Mouse (Mus musculus): Measurements from ENCODE around the gene Fbxl14. TPM values are rescaled to one million over a fixed set of nuclear protein-coding genes. Genes with fewer than 3 reads are reported as not detected.

The Fbxl14 gene
- polyA plus RNA-seq, 2 experiments = 3.9 to 16.3 TPM

DNA sequence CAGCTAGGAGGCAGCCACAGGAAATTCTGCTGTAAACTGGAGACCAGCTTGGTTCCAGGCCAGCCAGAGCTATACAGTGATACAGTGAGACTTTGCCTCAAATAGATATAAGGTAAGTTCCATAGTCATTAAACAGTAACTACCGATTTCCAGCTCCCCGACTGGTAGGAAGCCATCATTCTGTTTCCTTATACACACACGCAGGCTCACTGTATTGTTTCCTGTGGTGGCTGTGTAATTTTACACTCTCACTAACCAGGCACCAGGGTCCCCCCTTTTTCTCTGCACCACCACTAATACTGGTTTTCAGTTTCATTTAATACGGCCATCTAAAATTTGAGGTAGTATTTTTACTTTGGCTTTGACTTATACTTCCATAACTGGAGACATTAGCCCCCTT lies 5.5 kb upstream of the Fbxl14 start:
- ATAC-seq (ENCODE audit: insufficient read depth) (no peak), DNase-seq (ENCODE audit: low read depth in 3 of 3, low spot score in 3 of 3) (no peak)
- H3K9ac ChIP-seq (replicated peaks) = no peak overlapping the region
- H3K4me2 ChIP-seq (ENCODE audit: low read depth) = no peak overlapping the region
- H3K4me3 ChIP-seq (ENCODE audit: insufficient read depth in 1 of 2, low read depth in 2 of 2, low read length in 2 of 2) = no peak overlapping the region
- no peak overlapping the region for H3K27ac ChIP-seq
- TF ChIP-seq CTCF (IDR thresholded peaks at IDR 0.05; ENCODE audit: low read depth) (no peak), EP300 (IDR thresholded peaks at IDR 0.05; ENCODE audit: low read depth) (no peak)
- H3K9me3 ChIP-seq (ENCODE audit: control insufficient read depth, low read length) = no peaks in the 10 kb centered on the region
- 23% methylated on average over 4 of the region's 4 CpGs for WGBS (ENCODE audit: insufficient replicate concordance)
- H3K4me1 ChIP-seq (replicated peaks; ENCODE audit: control insufficient read depth in 2 of 2, insufficient read depth in 2 of 2, low read length in 1 of 2) = peaks cover 7 to 11% of the 10 kb centered on the region in 2 experiments; a peak in 3 of 4 replicates
- H3K27me3 ChIP-seq (ENCODE audit: control insufficient read depth, insufficient read depth, low read length) = no peaks in the 10 kb centered on the region
- H3K36me3 ChIP-seq (replicated peaks; ENCODE audit: control insufficient read depth, insufficient read depth, low read depth) = no peaks in the 10 kb centered on the region

DNA sequence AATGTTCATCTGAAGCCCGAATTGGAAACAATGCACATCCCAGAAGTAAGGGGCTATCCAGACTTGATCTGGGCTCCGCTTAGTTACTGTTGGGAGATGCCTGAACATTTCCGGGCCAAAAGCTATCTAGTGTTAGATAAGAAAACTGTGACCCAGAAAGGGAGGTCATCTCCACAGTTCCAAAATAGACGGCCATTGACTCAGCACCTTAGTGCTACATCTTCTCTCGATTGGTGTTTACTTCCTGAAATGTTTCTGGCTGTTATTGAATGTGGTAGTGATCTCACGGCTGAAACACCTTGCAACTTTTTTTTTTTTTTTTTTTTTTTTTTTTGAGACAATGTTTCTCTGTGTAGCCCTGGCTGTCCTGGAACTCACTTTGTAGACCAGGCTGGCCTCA lies 3.5 kb upstream of the Fbxl14 start:
- 35% methylated on average over 6 of the region's 6 CpGs for WGBS (ENCODE audit: insufficient replicate concordance)
- H3K4me1 ChIP-seq (replicated peaks; ENCODE audit: control insufficient read depth in 2 of 2, insufficient read depth in 2 of 2, low read length in 1 of 2) = peaks cover 7 to 11% of the 10 kb centered on the region in 2 experiments; a peak in 3 of 4 replicates

DNA sequence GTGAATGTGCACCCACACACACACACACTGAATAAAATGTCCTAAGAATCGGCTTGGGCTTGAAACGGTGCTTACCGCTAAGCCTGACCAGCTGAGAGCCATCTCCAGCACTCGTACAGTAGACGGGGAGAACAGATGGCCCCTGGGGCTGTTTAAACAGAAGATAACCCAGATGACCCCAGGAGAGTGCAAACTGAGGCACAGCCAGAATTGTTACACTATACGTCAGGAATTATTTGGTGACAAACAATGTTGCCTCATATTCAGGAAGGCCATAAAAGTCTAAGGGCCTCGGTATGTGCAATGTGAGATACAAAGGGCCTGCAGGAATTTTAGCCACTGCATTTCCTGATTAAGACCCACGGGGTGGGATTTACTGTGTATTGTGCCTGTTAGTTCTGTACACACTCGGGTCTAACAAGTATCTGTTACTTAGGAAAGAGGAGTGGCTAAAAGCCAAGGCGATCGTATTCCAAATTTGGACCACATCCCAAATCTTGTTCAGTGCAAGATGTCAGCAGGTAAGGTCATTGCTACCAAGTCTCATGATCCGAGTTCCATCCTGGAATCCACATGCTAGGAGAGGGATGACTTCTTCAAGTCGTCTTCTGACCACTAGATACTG lies 1.7 kb upstream of the Fbxl14 start:
- DNase-seq (ENCODE audit: low read depth in 3 of 3, low spot score in 3 of 3) = no peak
- H3K27ac ChIP-seq = no peak overlapping the region
- ATAC-seq (ENCODE audit: insufficient read depth) = no peak
- no peaks in the 10 kb centered on the region for H3K27me3 ChIP-seq (ENCODE audit: control insufficient read depth, insufficient read depth, low read length)
- H3K9ac ChIP-seq (replicated peaks) = no peak overlapping the region
- WGBS (ENCODE audit: insufficient replicate concordance) = 56% methylated on average over 13 of the region's 13 CpGs
- H3K36me3 ChIP-seq (replicated peaks; ENCODE audit: control insufficient read depth, insufficient read depth, low read depth) = peaks cover under 1% of the 10 kb centered on the region; the same call in 1 of the 2 replicates
- peak overlapping the region; percentile 99 for H3K4me2 ChIP-seq (ENCODE audit: low read depth)
- peaks cover 7 to 13% of the 10 kb centered on the region in 2 experiments; a peak in 3 of 4 replicates for H3K4me1 ChIP-seq (replicated peaks; ENCODE audit: control insufficient read depth in 2 of 2, insufficient read depth in 2 of 2, low read length in 1 of 2)
- TF ChIP-seq EP300 (IDR thresholded peaks at IDR 0.05; ENCODE audit: low read depth) = no peak
- no peak for TF ChIP-seq CTCF (IDR thresholded peaks at IDR 0.05; ENCODE audit: low read depth)
- no peak overlapping the region for H3K4me3 ChIP-seq (ENCODE audit: insufficient read depth in 1 of 2, low read depth in 2 of 2, low read length in 2 of 2)
- H3K9me3 ChIP-seq (ENCODE audit: control insufficient read depth, low read length) = no peaks in the 10 kb centered on the region

More for the DNA sequence above, 3.5 kb upstream of the Fbxl14 start:
- Histone ChIP-seq H3K4me3 (ENCODE audit: insufficient read depth in 1 of 2, low read depth in 2 of 2, low read length in 2 of 2) (no peak overlapping the region), H3K9ac (replicated peaks) (no peak overlapping the region), H3K4me2 (ENCODE audit: low read depth) (no peak overlapping the region), H3K27ac (no peak overlapping the region), H3K9me3 (ENCODE audit: control insufficient read depth, low read length) (no peaks in the 10 kb centered on the region), H3K36me3 (replicated peaks; ENCODE audit: control insufficient read depth, insufficient read depth, low read depth) (no peaks in the 10 kb centered on the region), H3K27me3 (ENCODE audit: control insufficient read depth, insufficient read depth, low read length) (no peaks in the 10 kb centered on the region)
- TF ChIP-seq CTCF (IDR thresholded peaks at IDR 0.05; ENCODE audit: low read depth) (no peak), EP300 (IDR thresholded peaks at IDR 0.05; ENCODE audit: low read depth) (no peak)
- DNase-seq (ENCODE audit: low read depth in 3 of 3, low spot score in 3 of 3) (no peak), ATAC-seq (ENCODE audit: insufficient read depth) (no peak)

DNA sequence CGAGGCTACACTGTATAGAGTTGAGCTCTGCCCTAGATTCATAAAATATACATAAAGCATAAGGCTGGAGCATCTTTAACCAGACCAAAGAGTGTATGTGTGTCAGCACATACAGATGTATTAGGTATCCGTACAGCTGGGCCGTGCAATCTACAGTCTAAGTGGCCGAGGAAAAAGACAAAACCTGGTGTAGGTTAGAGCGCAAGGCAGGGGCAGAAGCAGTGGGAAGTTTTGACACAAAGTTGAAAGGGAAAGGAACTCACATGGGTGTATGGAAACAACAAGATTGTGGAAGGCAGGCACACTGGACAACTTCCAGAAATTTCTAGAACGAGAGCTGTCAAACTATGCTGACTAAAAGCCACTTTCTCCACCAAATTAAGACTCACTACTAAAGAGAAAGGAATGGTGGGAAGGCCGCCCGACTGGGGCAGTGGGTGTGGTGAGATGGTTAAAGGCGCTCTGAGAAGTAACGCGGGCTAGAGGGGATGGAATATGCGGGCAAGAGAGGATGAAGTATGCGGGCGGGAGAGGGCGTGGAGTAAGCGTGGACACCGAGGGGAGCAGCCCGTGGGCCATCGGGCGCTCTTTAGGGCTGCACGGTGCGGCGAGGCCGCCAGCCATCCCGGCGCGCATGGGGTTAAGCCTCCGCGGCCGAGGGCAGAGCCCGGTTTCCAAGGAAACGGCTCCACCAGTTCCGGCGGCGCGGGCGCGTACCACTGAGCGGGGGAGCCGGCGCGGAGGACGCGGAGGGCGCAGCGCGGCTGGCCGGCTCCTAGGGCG lies 717 bp upstream of the Fbxl14 start:
- DNase-seq (ENCODE audit: low read depth in 3 of 3, low spot score in 3 of 3) (peak; percentile 68 to 70 (median 68)), ATAC-seq (ENCODE audit: insufficient read depth) (peak; percentile 86)
- H3K27me3 ChIP-seq (ENCODE audit: control insufficient read depth, insufficient read depth, low read length) = no peaks in the 10 kb centered on the region
- TF ChIP-seq EP300 (IDR thresholded peaks at IDR 0.05; ENCODE audit: low read depth) = no peak
- H3K4me1 ChIP-seq (replicated peaks; ENCODE audit: control insufficient read depth in 2 of 2, insufficient read depth in 2 of 2, low read length in 1 of 2) = peaks cover 0 to 13% of the 10 kb centered on the region in 2 experiments; a peak in 3 of 4 replicates
- peak overlapping the region; percentile 63 for H3K27ac ChIP-seq
- H3K9ac ChIP-seq (replicated peaks) = peak overlapping the region; percentile 78
- peak overlapping the region; percentile 73 to 91 for H3K4me3 ChIP-seq (ENCODE audit: insufficient read depth in 1 of 2, low read depth in 2 of 2, low read length in 2 of 2)
- H3K36me3 ChIP-seq (replicated peaks; ENCODE audit: control insufficient read depth, insufficient read depth, low read depth) = peaks cover 9% of the 10 kb centered on the region
- 2% methylated on average over 48 of the region's 49 CpGs for whole genome bisulfite sequencing (ENCODE audit: insufficient replicate concordance)
- H3K9me3 ChIP-seq (ENCODE audit: control insufficient read depth, low read length) = no peaks in the 10 kb centered on the region
- peak overlapping the region; percentile 99 for H3K4me2 ChIP-seq (ENCODE audit: low read depth)
